Mouse (Mus musculus) lung, adult 2 months (tissue): Measurements from ENCODE around the gene Mrap2.

Experiments
- CTCF ChIP-seq: fragments of 200-500 bp; IDR thresholded peaks from 2 replicates; pipeline ENCODE4 v1.5.1; 2011; ENCODE audit warnings: mild to moderate bottlenecking, low read length, control low read depth; ENCODE audit not compliant: insufficient read depth
- POLR2A ChIP-seq: fragments of 200-500 bp; IDR thresholded peaks from 2 replicates; pipeline ENCODE4 v1.6.1; 2011; ENCODE audit warnings: low read depth, mild to moderate bottlenecking, control low read depth, low read length, borderline replicate concordance; ENCODE audit errors: extremely low read depth

GRCm38 (mm10) chr9:87168051-87168450 is 23.9 kb downstream of the Mrap2 start:
- TF ChIP-seq CTCF (no peak), POLR2A (no peak)
